In genomic region chr12:111494931-111495330, GRCm38 (mm10) we compare ENCODE assay signal across 23 mouse cellular contexts. TPM values are rescaled to one million over a fixed set of nuclear protein-coding genes. Genes with fewer than 3 reads are reported as not detected.
A peak's percentile ranks its signal among the peaks of the same experiment; 100 is the strongest.
DNase-seq lines count a peak whose midpoint lies in the region; ATAC-seq and TF ChIP-seq lines count a peak whose summit lies in the region.
"Had no signal": no experiment of that assay in that cellular context is flagged by ENCODE, and none has a peak within 500 bp of the region (broad histone marks: within the 10 kb centered on the region; RNA-seq: fewer than 3 reads in every experiment).

No protein-coding gene starts in this region.

- no peak overlapping the region for H3K9ac ChIP-seq in liver, postnatal 0 days (replicated peaks)

- 0 out of 2 replicates have a peak, but pooled peaks cover 2% of the 10 kb centered on the region for H3K27me3 ChIP-seq in liver, postnatal 0 days (ENCODE audit: insufficient read depth, low read length)
- H3K27me3 ChIP-seq in megakaryocyte, embryonic 14.5 days (replicated peaks), result peaks cover 48% of the 10 kb centered on the region
- H3K27me3 ChIP-seq: Patski had no signal

- TF ChIP-seq EP300 in liver, postnatal 0 days (IDR thresholded peaks at IDR 0.05; ENCODE audit: low read depth), result no peak

- peak; percentile 37 for DNase-seq in adrenal gland, adult 2 months
- DNase-seq in adrenal gland, postnatal 25 days, result no peak
- peak; percentile 51 for DNase-seq in adrenal gland, postnatal 14 days
- DNase-seq in adrenal gland, postnatal 10 days, result no peak
- DNase-seq in liver, result peak; percentile 1
- no peak for DNase-seq in liver, postnatal 0 days
- DNase-seq: adrenal gland, adult 8-10 months; B cell, adult 2 months; cerebellum, adult 11 months; cerebellum, adult 11-12 months; cerebellum, adult 18-20 months; cerebellum, adult 2 months; cerebellum, adult 8-10 months; cerebellum, adult 9-10 months had no signal

- no peaks in the 10 kb centered on the region for H3K9me3 ChIP-seq in liver, postnatal 0 days (ENCODE audit: low read length)
- peaks cover 21% of the 10 kb centered on the region for H3K9me3 ChIP-seq in megakaryocyte, embryonic 14.5 days

- H3K36me3 ChIP-seq in liver, postnatal 0 days (replicated peaks; ENCODE audit: insufficient read depth, low read length), result no peaks in the 10 kb centered on the region
- H3K36me3 ChIP-seq in megakaryocyte, embryonic 14.5 days (replicated peaks; ENCODE audit: low read length), result no peaks in the 10 kb centered on the region
- H3K36me3 ChIP-seq: G1E had no signal

- TF ChIP-seq CTCF in liver, postnatal 0 days (IDR thresholded peaks at IDR 0.05; ENCODE audit: low read depth), result no peak

- H3K4me3 ChIP-seq in liver, postnatal 0 days (ENCODE audit: low read depth, low read length), result no peak overlapping the region
- peak overlapping the region; percentile 42 for H3K4me3 ChIP-seq in megakaryocyte, embryonic 14.5 days (replicated peaks)

- no peak overlapping the region for H3K27ac ChIP-seq in liver, postnatal 0 days (ENCODE audit: low read depth)

- 63% methylated on average over 4 of the region's 4 CpGs for WGBS in liver, postnatal 0 days (ENCODE audit: insufficient replicate concordance)

- 0 out of 2 replicates have a peak, but pooled peaks cover 1% of the 10 kb centered on the region for H3K4me1 ChIP-seq in liver, postnatal 0 days (ENCODE audit: insufficient read depth)
- H3K4me1 ChIP-seq in megakaryocyte, embryonic 14.5 days, result peaks cover 9% of the 10 kb centered on the region

- no peak overlapping the region for H3K4me2 ChIP-seq in liver, postnatal 0 days (ENCODE audit: low read depth, low read length)

- no peak for ATAC-seq in liver, postnatal 0 days
- ATAC-seq in megakaryocyte, adult 5-6 weeks (ENCODE audit: poor library complexity, severe bottlenecking), result no peak
- ATAC-seq: activated CD4-positive, CD25-positive, alpha-beta regulatory T cell, adult 4 months; CD4-positive, CD25-positive, alpha-beta regulatory T cell, adult 4 months; Patski had no signal

RNA-seq across cellular contexts. Expression of gene Gm266, which starts 9.3 kb away (rescaled TPM):
- total RNA-seq in adrenal gland, adult 2 months (2021), result under 1 TPM in 1 of 2 experiments, not detected in 1; 0.23 TPM
- polyA plus RNA-seq in adrenal gland, adult 2 months (2012; rRNA removed), result 0.10 and 1.2 TPM in 2 replicates
- not detected in 2 replicates for total RNA-seq in adrenal gland, postnatal 25 days (2021)
- 0.60 TPM in 1 of 2 replicates, not detected in the other for total RNA-seq in adrenal gland, postnatal 14 days (2021)
- 1 to 10 TPM; 1.0 to 1.1 TPM for total RNA-seq in adrenal gland, postnatal 10 days (2021)
- polyA plus RNA-seq in liver, postnatal 0 days (2015; fragmentation: Nextera tagmentation; extraction: Ambion mirVana), result 0.49 and 0.54 TPM in 2 replicates
- 0.22 TPM in 1 of 2 replicates, not detected in the other for polyA plus RNA-seq in megakaryocyte, embryonic 14.5 days (2012; ENCODE audit: insufficient read depth, low replicate concordance)
- total RNA-seq in megakaryocyte, adult 5-6 weeks (2015), result not detected in 2 replicates
- not detected in 2 replicates for total RNA-seq in megakaryocyte, adult 5-6 weeks (2017)
- total RNA-seq: adrenal gland, adult 18-20 months; adrenal gland, adult 8-10 months; CH12.LX; MEL had no signal
- polyA plus RNA-seq: activated CD4-positive, CD25-positive, alpha-beta regulatory T cell, adult 4 months; CD4-positive, CD25-positive, alpha-beta regulatory T cell, adult 4 months; G1E had no signal

RNA-seq across cellular contexts. Expression of gene Eif5, which starts 42.9 kb away (rescaled TPM):
- total RNA-seq in adrenal gland, adult 2 months (2021), result 100 to 1,000 TPM; 327 to 470 TPM
- polyA plus RNA-seq in adrenal gland, adult 2 months (2012; rRNA removed), result 210 and 254 TPM in 2 replicates
- total RNA-seq in adrenal gland, postnatal 25 days (2021), result 338 and 346 TPM in 2 replicates
- 334 and 370 TPM in 2 replicates for total RNA-seq in adrenal gland, postnatal 14 days (2021)
- 100 to 1,000 TPM; 300 to 322 TPM for total RNA-seq in adrenal gland, postnatal 10 days (2021)
- 520 and 559 TPM in 2 replicates for polyA plus RNA-seq in liver, postnatal 0 days (2015; fragmentation: Nextera tagmentation; extraction: Ambion mirVana)
- 17.8 and 28.5 TPM in 2 replicates for polyA plus RNA-seq in megakaryocyte, embryonic 14.5 days (2012; ENCODE audit: insufficient read depth, low replicate concordance)
- total RNA-seq in megakaryocyte, adult 5-6 weeks (2015), result 255 and 299 TPM in 2 replicates
- 203 and 252 TPM in 2 replicates for total RNA-seq in megakaryocyte, adult 5-6 weeks (2017)

RNA-seq across cellular contexts. Expression of gene Tnfaip2, which starts 52.7 kb away (rescaled TPM):
- 10 to 100 TPM; 12.2 to 19.5 TPM for total RNA-seq in adrenal gland, adult 2 months (2021)
- polyA plus RNA-seq in adrenal gland, adult 2 months (2012; rRNA removed), result 15.8 and 22.7 TPM in 2 replicates
- total RNA-seq in adrenal gland, postnatal 25 days (2021), result 7.2 and 15.0 TPM in 2 replicates
- 14.0 and 14.4 TPM in 2 replicates for total RNA-seq in adrenal gland, postnatal 14 days (2021)
- total RNA-seq in adrenal gland, postnatal 10 days (2021), result 10 to 100 TPM; 15.0 to 18.5 TPM
- polyA plus RNA-seq in liver, postnatal 0 days (2015; fragmentation: Nextera tagmentation; extraction: Ambion mirVana), result 72.0 and 79.5 TPM in 2 replicates
- polyA plus RNA-seq in megakaryocyte, embryonic 14.5 days (2012; ENCODE audit: insufficient read depth, low replicate concordance), result 1.1 and 11.3 TPM in 2 replicates
- 42.7 and 43.7 TPM in 2 replicates for total RNA-seq in megakaryocyte, adult 5-6 weeks (2015)
- total RNA-seq in megakaryocyte, adult 5-6 weeks (2017), result 81.0 and 109 TPM in 2 replicates
- polyA plus RNA-seq: activated CD4-positive, CD25-positive, alpha-beta regulatory T cell, adult 4 months; CD4-positive, CD25-positive, alpha-beta regulatory T cell, adult 4 months had no signal

Comparison
In these comparisons a context has a peak if more than half of its experiments do, and no peak if none do; other contexts are left out.
1. DNase-seq: peak in adrenal gland, adult 2 months (single experiment), adrenal gland, postnatal 14 days (single experiment) and liver (single experiment); none in adrenal gland, postnatal 25 days (single experiment), adrenal gland, postnatal 10 days (single experiment) and liver, postnatal 0 days (single experiment).